Mouse (Mus musculus) stomach, embryonic 14.5 days (tissue): Measurements from ENCODE around the gene Dhx57. TPM values are rescaled to one million over a fixed set of nuclear protein-coding genes. Genes with fewer than 3 reads are reported as not detected.

Experiments
- ATAC-seq: fragments of 200-750 bp; cut with Nextera tagmentation; 2 replicates; pipeline ENCODE4 v1.8.0; 2017; ENCODE audit warnings: low read depth, moderate TSS enrichment; ENCODE audit not compliant: insufficient number of reproducible peaks, insufficient read depth, low FRiP score
- H3K27ac ChIP-seq: fragments of 300-500 bp; sonication (generic); 2 replicates; pipeline ENCODE4 v1.5.1; 2014; ENCODE audit warnings: mild to moderate bottlenecking, low read length, moderate library complexity, mixed read lengths
- H3K27me3 ChIP-seq: fragments of 300-500 bp; sonication (generic); 2 replicates; pipeline ENCODE4 v1.6.1; 2014; ENCODE audit warnings: low read length, control low read depth, mixed read lengths; ENCODE audit not compliant: control insufficient read depth, insufficient read depth
- H3K36me3 ChIP-seq: fragments of 300-500 bp; sonication (generic); 2 replicates; pipeline ENCODE4 v1.6.1; 2014; ENCODE audit warnings: mild to moderate bottlenecking, control low read depth, low read length, moderate library complexity, mixed read lengths; ENCODE audit not compliant: control insufficient read depth, insufficient read depth
- H3K4me1 ChIP-seq: fragments of 300-500 bp; sonication (generic); 2 replicates; pipeline ENCODE4 v1.6.1; 2014; ENCODE audit warnings: low read length, control low read depth, mixed read lengths; ENCODE audit not compliant: control insufficient read depth, insufficient read depth
- H3K4me2 ChIP-seq: fragments of 300-500 bp; sonication (generic); replicated peaks from 2 replicates; pipeline ENCODE4 v1.6.1; 2014; ENCODE audit warnings: low read depth, low read length, control low read depth
- H3K4me3 ChIP-seq: fragments of 300-500 bp; sonication (generic); 2 replicates; pipeline ENCODE4 v1.5.1; 2014; ENCODE audit warnings: low read depth, low read length, control low read depth
- H3K9ac ChIP-seq: fragments of 300-500 bp; sonication (generic); replicated peaks from 2 replicates; pipeline ENCODE4 v1.6.1; 2014; ENCODE audit warnings: low read depth, mild to moderate bottlenecking, control low read depth, low read length, moderate library complexity, mixed read lengths
- H3K9me3 ChIP-seq: fragments of 300-500 bp; sonication (generic); 2 replicates; pipeline ENCODE4 v1.6.1; 2016; ENCODE audit warnings: low read depth, low read length, control low read depth; ENCODE audit not compliant: control insufficient read depth
- WGBS: fragments of 180-500 bp; shearing (Covaris S2); extraction: QIAGEN DNeasy Blood & Tissue Kit; methylation state at CpG from one replicate; pipeline ENCODE4 v1.1.7; 2014; 5-methylcytosine and 5-hydroxymethylcytosine counted together
- polyA plus RNA-seq: library from polyadenylated mRNA; unstranded; fragments of >200 nt; fragmentation: Nextera tagmentation; extraction: Ambion mirVana; gene quantifications from 2 replicates; pipeline ENCODE4 v1.2.1, GENCODE M21; 2014

The Dhx57 gene
- polyA plus RNA-seq = 19.8 and 20.4 TPM in 2 replicates

GRCm38 (mm10) chr17:80290074-80290657, at the start of gene Dhx57, which contains the start of gene Morn2:
TSS of gene Dhx57 (minus strand) at chr17:80290476.
TSS of gene Morn2 (plus strand) at chr17:80290203.
- peak; percentile 98 for ATAC-seq
- no peaks in the 10 kb centered on the region for H3K36me3 ChIP-seq
- peak within 1 kb of the TSS; percentile 83 for H3K9ac ChIP-seq
- no peaks in the 10 kb centered on the region for H3K9me3 ChIP-seq
- H3K4me1 ChIP-seq = peaks cover 6% of the 10 kb centered on the region; the same call in 1 of the 2 replicates
- H3K27me3 ChIP-seq = no peaks in the 10 kb centered on the region
- peak within 1 kb of the TSS; percentile 74; the same call in 1 of the 2 replicates for H3K27ac ChIP-seq
- H3K4me3 ChIP-seq = peak within 1 kb of the TSS; percentile 82
- H3K4me2 ChIP-seq = peak within 1 kb of the TSS; percentile 59
- 2% methylated on average over 35 of the region's 35 CpGs for WGBS

DNA sequence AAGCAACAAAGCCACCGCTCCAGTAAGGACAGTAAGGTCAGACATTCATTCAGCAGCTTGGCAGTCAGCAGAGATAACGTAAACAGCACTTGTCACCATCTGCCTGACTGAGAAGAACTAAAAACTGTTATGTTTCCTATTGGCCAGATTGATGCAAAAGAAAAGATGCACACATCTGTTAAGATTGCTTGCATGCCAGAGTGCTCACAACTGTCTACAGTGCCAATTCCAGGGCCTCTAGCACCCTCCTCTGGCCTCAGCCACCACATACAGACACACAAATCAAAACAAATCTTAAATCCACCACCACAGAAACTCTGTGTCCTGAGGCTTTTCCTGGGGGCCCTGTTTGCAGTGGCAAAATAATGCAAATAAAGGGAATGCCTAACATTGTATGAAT, 42.1 kb upstream of the Dhx57 start:
- H3K27ac ChIP-seq = no peak overlapping the region
- H3K4me2 ChIP-seq = no peak overlapping the region
- H3K27me3 ChIP-seq = no peaks in the 10 kb centered on the region
- no peaks in the 10 kb centered on the region for H3K9me3 ChIP-seq
- H3K4me3 ChIP-seq = no peak overlapping the region
- WGBS = 44% methylated on average over 2 of the region's 2 CpGs
- H3K4me1 ChIP-seq = no peaks in the 10 kb centered on the region
- no peak overlapping the region for H3K9ac ChIP-seq
- ATAC-seq = no peak
- H3K36me3 ChIP-seq = no peaks in the 10 kb centered on the region

GRCm38 (mm10) chr17:80326431-80326830, 36.2 kb upstream of the Dhx57 start:
- Histone ChIP-seq H3K36me3 (no peaks in the 10 kb centered on the region), H3K9ac (no peak overlapping the region), H3K27me3 (no peaks in the 10 kb centered on the region), H3K27ac (no peak overlapping the region), H3K4me2 (no peak overlapping the region), H3K4me1 (no peaks in the 10 kb centered on the region), H3K4me3 (no peak overlapping the region), H3K9me3 (no peaks in the 10 kb centered on the region)
- WGBS = 82% methylated on average over 3 of the region's 3 CpGs
- ATAC-seq = no peak

- Histone ChIP-seq H3K4me3 (no peak overlapping the region), H3K9me3 (no peaks in the 10 kb centered on the region), H3K4me2 (no peak overlapping the region), H3K27ac (no peak overlapping the region), H3K27me3 (no peaks in the 10 kb centered on the region), H3K36me3 (no peaks in the 10 kb centered on the region), H3K4me1 (no peaks in the 10 kb centered on the region), H3K9ac (no peak overlapping the region)
- no peak for ATAC-seq
- 59% methylated on average over 5 of the region's 5 CpGs for WGBS
Observed at GRCm38 (mm10) chr17:80325456-80325855, 35.2 kb upstream of the Dhx57 start.

GRCm38 (mm10) chr17:80324521-80324920, 34.2 kb upstream of the Dhx57 start:
- Histone ChIP-seq H3K27me3 (no peaks in the 10 kb centered on the region), H3K36me3 (no peaks in the 10 kb centered on the region), H3K4me2 (no peak overlapping the region), H3K4me3 (no peak overlapping the region), H3K4me1 (no peaks in the 10 kb centered on the region), H3K9me3 (no peaks in the 10 kb centered on the region), H3K27ac (no peak overlapping the region), H3K9ac (no peak overlapping the region)
- ATAC-seq = no peak
- WGBS = 79% methylated on average over 7 of the region's 7 CpGs

GRCm38 (mm10) chr17:80323658-80324057, 33.4 kb upstream of the Dhx57 start:
- no peak for ATAC-seq
- WGBS = 67% methylated on average over 8 of the region's 8 CpGs
- H3K4me1 ChIP-seq = no peaks in the 10 kb centered on the region
- H3K36me3 ChIP-seq = no peaks in the 10 kb centered on the region
- H3K9ac ChIP-seq = no peak overlapping the region
- H3K4me2 ChIP-seq = no peak overlapping the region
- no peak overlapping the region for H3K27ac ChIP-seq
- H3K9me3 ChIP-seq = no peaks in the 10 kb centered on the region
- no peak overlapping the region for H3K4me3 ChIP-seq
- H3K27me3 ChIP-seq = no peaks in the 10 kb centered on the region

DNA sequence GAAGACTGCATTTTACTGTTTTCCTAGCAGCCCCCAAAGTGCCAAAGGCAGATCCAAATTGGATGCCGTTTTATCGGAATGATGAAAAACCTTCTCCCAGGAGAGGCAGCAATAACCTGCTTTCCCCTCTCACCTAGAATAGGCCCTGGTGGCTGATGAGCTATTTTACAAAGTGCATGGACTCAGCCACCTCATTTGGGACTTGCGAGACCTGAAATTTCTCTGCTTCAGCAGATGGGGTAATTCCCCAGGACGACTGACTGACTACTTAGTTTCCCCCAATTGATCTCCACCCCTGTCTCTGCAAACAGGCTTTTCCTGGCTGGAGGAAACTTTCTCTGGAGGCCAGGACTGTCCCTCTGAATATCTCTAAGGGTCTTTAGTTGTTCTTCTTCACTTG, 32.7 kb upstream of the Dhx57 start:
- 78% methylated on average over 4 of the region's 4 CpGs for WGBS

GRCm38 (mm10) chr17:80322228-80322627, 32.0 kb upstream of the Dhx57 start:
- Histone ChIP-seq H3K4me3 (no peak overlapping the region), H3K9ac (no peak overlapping the region), H3K9me3 (no peaks in the 10 kb centered on the region), H3K4me1 (no peaks in the 10 kb centered on the region), H3K4me2 (no peak overlapping the region), H3K27ac (no peak overlapping the region), H3K36me3 (no peaks in the 10 kb centered on the region), H3K27me3 (no peaks in the 10 kb centered on the region)
- ATAC-seq = no peak
- WGBS = 77% methylated on average over 6 of the region's 6 CpGs

More for the DNA sequence above, 32.7 kb upstream of the Dhx57 start:
- Histone ChIP-seq H3K4me2 (no peak overlapping the region), H3K9ac (no peak overlapping the region), H3K36me3 (no peaks in the 10 kb centered on the region), H3K4me1 (no peaks in the 10 kb centered on the region), H3K9me3 (no peaks in the 10 kb centered on the region), H3K4me3 (no peak overlapping the region), H3K27ac (no peak overlapping the region), H3K27me3 (no peaks in the 10 kb centered on the region)
- no peak for ATAC-seq

- Histone ChIP-seq H3K9me3 (no peaks in the 10 kb centered on the region), H3K4me2 (no peak overlapping the region), H3K27ac (no peak overlapping the region), H3K4me3 (no peak overlapping the region), H3K36me3 (no peaks in the 10 kb centered on the region), H3K9ac (no peak overlapping the region), H3K27me3 (no peaks in the 10 kb centered on the region), H3K4me1 (no peaks in the 10 kb centered on the region)
- no peak for ATAC-seq
- 77% methylated on average over 4 of the region's 4 CpGs for WGBS
Observed at GRCm38 (mm10) chr17:80312405-80312804, 22.1 kb upstream of the Dhx57 start.
